Mouse (Mus musculus) intestine, postnatal 0 days (tissue): ENCODE data around the gene Rnf41. TPM values are rescaled to one million over a fixed set of nuclear protein-coding genes. Genes with fewer than 3 reads are reported as not detected.

ENCODE experiments used
- ATAC-seq: fragments of 200-750 bp; cut with Nextera tagmentation; 2 replicates; pipeline ENCODE4 v1.8.0; 2017; ENCODE audit warnings: mild to moderate bottlenecking, moderate TSS enrichment, moderate library complexity
- H3K27ac ChIP-seq: fragments of 300-500 bp; sonication (generic); 2 replicates; pipeline ENCODE4 v1.5.1; 2014; ENCODE audit warnings: mild to moderate bottlenecking, low read depth, low read length, moderate library complexity
- H3K27me3 ChIP-seq: fragments of 300-500 bp; sonication (generic); replicated peaks from 2 replicates; pipeline ENCODE4 v1.6.1; 2014; ENCODE audit warnings: low read length, mixed read lengths; ENCODE audit not compliant: control insufficient read depth, insufficient read depth
- H3K36me3 ChIP-seq: fragments of 300-500 bp; sonication (generic); 2 replicates; pipeline ENCODE4 v1.6.1; 2014; ENCODE audit warnings: mild to moderate bottlenecking, moderate library complexity; ENCODE audit not compliant: control insufficient read depth, insufficient read depth
- H3K4me1 ChIP-seq: fragments of 300-500 bp; sonication (generic); replicated peaks from 2 replicates; pipeline ENCODE4 v1.6.1; 2014; ENCODE audit warnings: antibody characterized with exemption, low read length, mixed read lengths; ENCODE audit not compliant: control insufficient read depth, insufficient read depth
- H3K4me2 ChIP-seq: fragments of 300-500 bp; sonication (generic); replicated peaks from 2 replicates; pipeline ENCODE4 v1.6.1; 2014; ENCODE audit warnings: low read depth, mild to moderate bottlenecking, moderate library complexity
- H3K4me3 ChIP-seq: fragments of 300-500 bp; sonication (generic); 2 replicates; pipeline ENCODE4 v1.5.1; 2014; ENCODE audit warnings: low read depth, low read length
- H3K9ac ChIP-seq: fragments of 300-500 bp; sonication (generic); 2 replicates; pipeline ENCODE4 v1.6.1; 2014; ENCODE audit warnings: mild to moderate bottlenecking, low read depth, low read length
- H3K9me3 ChIP-seq: fragments of 300-500 bp; sonication (generic); 2 replicates; pipeline ENCODE4 v1.6.1; 2016; ENCODE audit warnings: mixed run types; ENCODE audit not compliant: control insufficient read depth
- CTCF ChIP-seq: sonication (generic); IDR thresholded peaks from 2 replicates; pipeline ENCODE4 v1.5.1; 2016; ENCODE audit warnings: low read depth, mild to moderate bottlenecking, control low read depth, antibody characterized with exemption, moderate library complexity
- WGBS: fragments of 180-500 bp; shearing (Covaris S2); extraction: QIAGEN DNeasy Blood & Tissue Kit; methylation state at CpG from one replicate; pipeline ENCODE4 v1.1.7; 2014; 5-methylcytosine and 5-hydroxymethylcytosine counted together
- polyA plus RNA-seq: library from polyadenylated mRNA; unstranded; fragments of >200 nt; fragmentation: Nextera tagmentation; extraction: Ambion mirVana; gene quantifications from 2 replicates; pipeline ENCODE4 v1.2.1, GENCODE M21; 2015

Gene Rnf41
- polyA plus RNA-seq, 1 experiment from 2014 or later, result 29.1 TPM

GRCm38 (mm10) chr10:128374393-128374792, 37.1 kb upstream of the Rnf41 start:
- ATAC-seq, result no peak
- H3K4me3 ChIP-seq, result no peak overlapping the region
- no peaks in the 10 kb centered on the region for H3K27me3 ChIP-seq
- WGBS, result 80% methylated on average over 6 of the region's 6 CpGs
- peaks cover 7% of the 10 kb centered on the region; the same call in 1 of the 2 replicates for H3K4me1 ChIP-seq
- no peaks in the 10 kb centered on the region for H3K9me3 ChIP-seq
- TF ChIP-seq CTCF, result peak; percentile 49
- no peak overlapping the region for H3K27ac ChIP-seq
- no peak overlapping the region for H3K9ac ChIP-seq
- H3K4me2 ChIP-seq, result no peak overlapping the region
- H3K36me3 ChIP-seq, result peaks cover 3% of the 10 kb centered on the region; the same call in 1 of the 2 replicates

- no peak for ATAC-seq
- H3K9ac ChIP-seq, result peak overlapping the region; percentile 81; the same call in 1 of the 2 replicates
- H3K9me3 ChIP-seq, result no peaks in the 10 kb centered on the region
- H3K4me2 ChIP-seq, result peak overlapping the region; percentile 93
- no peaks in the 10 kb centered on the region for H3K27me3 ChIP-seq
- no peak for TF ChIP-seq CTCF
- H3K4me3 ChIP-seq, result peak overlapping the region; percentile 69
- WGBS, result 54% methylated on average over 4 of the region's 4 CpGs
- peaks cover 7% of the 10 kb centered on the region; the same call in 1 of the 2 replicates for H3K36me3 ChIP-seq
- no peak overlapping the region for H3K27ac ChIP-seq
- H3K4me1 ChIP-seq, result 0 out of 2 replicates have a peak, but pooled peaks cover 3% of the 10 kb centered on the region
These were observed 35.4 kb upstream of the Rnf41 start for GRCm38 (mm10) chr10:128376099-128376454.

DNA sequence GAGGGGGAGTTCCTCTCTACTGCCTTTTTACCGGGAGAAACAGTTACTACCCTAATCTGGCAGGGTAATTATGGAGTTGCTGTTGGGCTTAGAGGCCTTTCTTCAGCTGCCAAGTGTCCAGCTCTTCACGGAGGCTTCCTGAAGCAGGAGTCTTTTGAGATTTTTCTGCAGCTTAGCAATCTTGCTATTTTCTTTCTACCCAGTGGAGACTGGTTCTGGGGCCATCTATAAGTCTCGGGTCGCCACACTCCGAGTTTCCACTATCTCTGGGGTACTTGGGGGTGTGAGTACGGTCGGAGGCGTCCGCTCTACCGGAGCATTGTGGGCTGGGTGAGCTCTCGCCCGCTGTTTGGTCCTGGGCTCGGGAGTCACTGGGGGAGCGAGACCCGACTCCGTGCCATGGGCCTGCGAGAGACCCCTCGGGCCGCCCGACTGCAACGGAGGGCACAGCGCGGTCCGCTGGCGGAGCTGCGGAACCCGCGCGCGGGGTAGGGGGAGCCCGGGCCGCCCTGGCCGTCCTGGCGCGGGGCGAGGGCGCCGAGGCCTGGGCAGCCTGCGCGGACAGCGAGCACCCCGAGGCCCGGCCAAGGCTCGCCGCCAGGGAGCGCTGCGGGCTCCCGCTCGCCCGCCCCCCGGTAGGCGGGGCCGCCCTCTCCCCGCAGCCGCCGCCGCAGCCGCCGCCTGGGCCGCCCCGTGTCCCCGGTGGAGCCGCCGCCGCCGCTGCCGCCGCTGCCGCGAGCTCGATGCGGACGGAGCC, 34.8 kb upstream of the Rnf41 start, which contains the start of gene Ankrd52:
TSS of gene Ankrd52 (plus strand) at position 661 of the 757 bp plus-strand sequence.
- no peaks in the 10 kb centered on the region for H3K27me3 ChIP-seq
- peak; percentile 90 for ATAC-seq
- H3K4me1 ChIP-seq, result 0 out of 2 replicates have a peak, but pooled peaks cover 3% of the 10 kb centered on the region
- peak within 1 kb of the TSS; percentile 81 for H3K9ac ChIP-seq
- H3K4me3 ChIP-seq, result peak within 1 kb of the TSS; percentile 69
- peaks cover 13% of the 10 kb centered on the region for H3K36me3 ChIP-seq
- H3K9me3 ChIP-seq, result no peaks in the 10 kb centered on the region
- peak; percentile 67 for TF ChIP-seq CTCF
- under 1% methylated on average over 47 of the region's 73 CpGs for WGBS
- peak within 1 kb of the TSS; percentile 93 for H3K4me2 ChIP-seq
- peak within 1 kb of the TSS; percentile 82 for H3K27ac ChIP-seq

- peak; percentile 68 for ATAC-seq
- Histone ChIP-seq H3K27me3 (no peaks in the 10 kb centered on the region), H3K4me2 (peak overlapping the region; percentile 93)
These were observed 34.1 kb upstream of the Rnf41 start for GRCm38 (mm10) chr10:128377222-128377939.

GRCm38 (mm10) chr10:128377940-128378448, 33.5 kb upstream of the Rnf41 start:
- H3K27me3 ChIP-seq, result no peaks in the 10 kb centered on the region
- no peak overlapping the region for H3K27ac ChIP-seq
- no peaks in the 10 kb centered on the region for H3K9me3 ChIP-seq
- H3K4me1 ChIP-seq, result 0 out of 2 replicates have a peak, but pooled peaks cover 3% of the 10 kb centered on the region
- WGBS, result 56% methylated on average over 14 of the region's 14 CpGs
- peak overlapping the region; percentile 69 for H3K4me3 ChIP-seq
- peak overlapping the region; percentile 81 for H3K9ac ChIP-seq
- ATAC-seq, result no peak
- peak overlapping the region; percentile 93 for H3K4me2 ChIP-seq
- TF ChIP-seq CTCF, result no peak
- peaks cover 26% of the 10 kb centered on the region for H3K36me3 ChIP-seq

More at GRCm38 (mm10) chr10:128377222-128377939, 34.1 kb upstream of the Rnf41 start:
- Histone ChIP-seq H3K9ac (peak overlapping the region; percentile 81), H3K4me3 (peak overlapping the region; percentile 69), H3K4me1 (0 out of 2 replicates have a peak, but pooled peaks cover 3% of the 10 kb centered on the region), H3K9me3 (no peaks in the 10 kb centered on the region), H3K36me3 (peaks cover 20% of the 10 kb centered on the region), H3K27ac (peak overlapping the region; percentile 82)
- under 1% methylated on average over 44 of the region's 47 CpGs for WGBS
- TF ChIP-seq CTCF, result no peak

DNA sequence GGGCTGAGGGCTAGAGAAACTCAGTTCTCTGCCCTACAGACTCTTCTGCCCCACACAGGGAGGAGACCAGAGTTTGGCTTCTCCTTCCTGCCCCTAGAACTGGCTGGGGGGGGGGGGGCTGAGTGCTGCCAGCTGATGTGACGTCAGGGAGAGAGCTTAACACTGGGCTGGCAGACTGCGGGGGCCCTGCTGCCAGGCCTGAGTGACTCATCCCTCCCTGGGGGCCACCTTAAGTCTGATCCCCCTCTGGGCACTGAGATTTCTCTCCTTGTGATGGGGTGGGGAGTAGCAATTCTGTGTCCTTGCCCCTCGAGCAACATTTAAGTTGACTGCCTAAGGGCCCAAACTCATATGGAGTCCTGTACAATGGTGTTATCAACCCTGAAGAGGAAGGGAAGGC, 33.0 kb upstream of the Rnf41 start:
- H3K4me3 ChIP-seq, result no peak overlapping the region
- no peaks in the 10 kb centered on the region for H3K9me3 ChIP-seq
- peaks cover 31% of the 10 kb centered on the region for H3K36me3 ChIP-seq
- 0 out of 2 replicates have a peak, but pooled peaks cover 3% of the 10 kb centered on the region for H3K4me1 ChIP-seq
- H3K27ac ChIP-seq, result no peak overlapping the region
- peak overlapping the region; percentile 93; the same call in 1 of the 2 replicates for H3K4me2 ChIP-seq
- no peaks in the 10 kb centered on the region for H3K27me3 ChIP-seq
- ATAC-seq, result no peak
- TF ChIP-seq CTCF, result no peak
- H3K9ac ChIP-seq, result no peak overlapping the region; the same call in 1 of the 2 replicates
- 64% methylated on average over 3 of the region's 3 CpGs for WGBS
